Mouse (Mus musculus) kidney, adult 2 months (tissue): ENCODE measurements at regions not wholly inside any gene's neighbourhood (a gene's known extent, or its start where the extent isn't known, plus 50 kb on each side); places are given as distances from the start of the nearest gene placed in this dataset.

Experiments used
- DNase-seq: peaks from one replicate; pipeline ENCODE4 v3.0.0; 2021
- H3K27ac ChIP-seq: fragments of 200-500 bp; 2 replicates; pipeline ENCODE4 v1.5.1; 2012; ENCODE audit warnings: low read depth, low read length, control low read depth, inconsistent platforms; ENCODE audit not compliant: insufficient read depth
- H3K27me3 ChIP-seq: fragments of 200-500 bp; replicated peaks from 2 replicates; pipeline ENCODE4 v1.6.1; 2012; ENCODE audit warnings: mild to moderate bottlenecking, moderate library complexity, low read length, inconsistent platforms; ENCODE audit not compliant: control insufficient read depth, insufficient read depth
- H3K36me3 ChIP-seq: fragments of 200-500 bp; 2 replicates; pipeline ENCODE4 v1.6.1; 2012; ENCODE audit warnings: mild to moderate bottlenecking, moderate library complexity, low read length, inconsistent platforms; ENCODE audit not compliant: control insufficient read depth, insufficient read depth
- H3K4me1 ChIP-seq: fragments of 200-500 bp; 2 replicates; pipeline ENCODE4 v1.6.1; 2011; ENCODE audit warnings: low read length; ENCODE audit not compliant: control insufficient read depth, insufficient read depth
- H3K4me3 ChIP-seq: fragments of 200-500 bp; 2 replicates; pipeline ENCODE4 v1.5.1; 2011; ENCODE audit warnings: mild to moderate bottlenecking, low read depth, low read length, control low read depth; ENCODE audit not compliant: insufficient read depth
- CTCF ChIP-seq: fragments of 200-500 bp; conservative IDR thresholded peaks from 2 replicates; pipeline ENCODE4 v1.5.1; 2011; ENCODE audit warnings: low read depth, mild to moderate bottlenecking, control low read depth, low read length, moderate library complexity, mixed read lengths; ENCODE audit not compliant: insufficient read depth, insufficient read length
- POLR2A ChIP-seq: fragments of 200-500 bp; IDR thresholded peaks from one replicate; pipeline ENCODE4 v1.6.1; 2011; ENCODE audit warnings: low read depth, low read length, control low read depth
- WGBS: fragments of 180-500 bp; shearing (Covaris S2); methylation state at CpG from one replicate; pipeline ENCODE4 v1.1.7; 2018; 5-methylcytosine and 5-hydroxymethylcytosine counted together

DNA sequence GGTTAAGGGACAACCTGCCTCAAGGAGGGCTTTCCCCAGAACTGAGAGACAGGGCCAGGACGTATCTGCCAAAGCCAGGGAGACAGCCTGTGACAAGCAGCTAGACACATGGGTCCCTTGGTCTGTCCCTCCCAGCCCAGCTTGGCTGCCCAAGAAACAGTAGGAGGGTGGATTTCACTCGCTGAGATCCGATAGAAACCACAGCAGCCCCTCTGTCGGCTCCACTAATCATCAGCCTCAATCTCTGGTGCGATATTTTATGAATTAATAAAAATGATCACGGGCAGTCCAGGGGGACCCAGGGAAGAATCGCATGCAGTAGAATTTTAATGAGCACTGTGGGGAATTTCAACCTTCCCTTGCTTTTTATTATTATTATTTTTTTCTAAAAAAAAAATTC lies 261.0 kb upstream of the Tle3 start:
- TF ChIP-seq POLR2A (no peak), CTCF (no peak)
- 57% methylated on average over 7 of the region's 7 CpGs for WGBS
- H3K27me3 ChIP-seq = no peaks in the 10 kb centered on the region

GRCm38 (mm10) chr9:61111733-61112415 lies 260.3 kb upstream of the Tle3 start:
- no peaks in the 10 kb centered on the region for H3K4me1 ChIP-seq
- no peak overlapping the region for H3K27ac ChIP-seq
- no peak for TF ChIP-seq CTCF
- no peak for TF ChIP-seq POLR2A
- no peak overlapping the region for H3K4me3 ChIP-seq
- H3K36me3 ChIP-seq = no peaks in the 10 kb centered on the region
- no peaks in the 10 kb centered on the region for H3K27me3 ChIP-seq
- WGBS = 55% methylated on average over 19 of the region's 19 CpGs
- DNase-seq = no peak

More for the DNA sequence above, 261.0 kb upstream of the Tle3 start:
- no peak for DNase-seq
- H3K4me3 ChIP-seq = no peak overlapping the region
- H3K4me1 ChIP-seq = no peaks in the 10 kb centered on the region
- H3K27ac ChIP-seq = no peak overlapping the region
- no peaks in the 10 kb centered on the region for H3K36me3 ChIP-seq

DNA sequence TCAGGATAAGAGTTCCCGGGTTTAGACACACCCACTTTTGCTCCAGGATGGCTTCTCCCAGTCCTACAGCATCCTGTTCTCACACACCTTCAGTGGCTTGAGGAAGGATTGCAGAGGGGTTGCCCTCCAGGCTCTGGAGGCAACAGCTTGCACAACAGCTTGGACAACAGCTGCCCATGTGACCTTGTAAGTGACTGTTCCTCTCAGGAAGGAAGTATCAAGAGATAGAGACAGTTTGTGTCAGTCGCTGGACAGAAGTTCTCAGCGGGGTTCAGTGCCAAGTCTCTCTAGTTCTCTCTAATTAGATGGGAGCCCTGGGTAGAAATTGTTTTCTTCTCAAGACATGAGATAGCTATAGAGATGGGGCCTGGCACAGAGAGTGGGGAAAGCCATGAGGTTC lies 252.9 kb upstream of the Tle3 start:
- TF ChIP-seq CTCF = no peak
- no peak for TF ChIP-seq POLR2A
- peak; percentile 2 for DNase-seq
- H3K27ac ChIP-seq = no peak overlapping the region
- H3K36me3 ChIP-seq = no peaks in the 10 kb centered on the region
- no peaks in the 10 kb centered on the region for H3K4me1 ChIP-seq
- no peaks in the 10 kb centered on the region for H3K27me3 ChIP-seq
- 64% methylated on average over 3 of the region's 3 CpGs for WGBS
- H3K4me3 ChIP-seq = no peak overlapping the region

GRCm38 (mm10) chr9:61120531-61120930 lies 251.6 kb upstream of the Tle3 start:
- Histone ChIP-seq H3K4me1 (no peaks in the 10 kb centered on the region), H3K27ac (no peak overlapping the region), H3K27me3 (no peaks in the 10 kb centered on the region), H3K4me3 (no peak overlapping the region), H3K36me3 (no peaks in the 10 kb centered on the region)
- 95% methylated on average over 3 of the region's 3 CpGs for WGBS
- TF ChIP-seq POLR2A (no peak), CTCF (no peak)
- DNase-seq = no peak

GRCm38 (mm10) chr9:61120931-61121391 lies 251.2 kb upstream of the Tle3 start:
- no peak for TF ChIP-seq POLR2A
- TF ChIP-seq CTCF = no peak
- DNase-seq = no peak

GRCm38 (mm10) chr9:61123431-61123830 lies 248.7 kb upstream of the Tle3 start:
- no peak overlapping the region for H3K4me3 ChIP-seq
- no peaks in the 10 kb centered on the region for H3K4me1 ChIP-seq

More at GRCm38 (mm10) chr9:61120931-61121391, 251.2 kb upstream of the Tle3 start:
- Histone ChIP-seq H3K27me3 (no peaks in the 10 kb centered on the region), H3K4me3 (no peak overlapping the region), H3K27ac (no peak overlapping the region), H3K4me1 (no peaks in the 10 kb centered on the region), H3K36me3 (no peaks in the 10 kb centered on the region)
- 59% methylated on average over 10 of the region's 10 CpGs for WGBS

GRCm38 (mm10) chr9:61125769-61126168 lies 246.4 kb upstream of the Tle3 start:
- no peaks in the 10 kb centered on the region for H3K4me1 ChIP-seq
- no peak overlapping the region for H3K4me3 ChIP-seq
- no peak overlapping the region for H3K27ac ChIP-seq
- WGBS = 72% methylated on average over 7 of the region's 7 CpGs
- TF ChIP-seq POLR2A (no peak), CTCF (no peak)
- DNase-seq = no peak
- H3K27me3 ChIP-seq = no peaks in the 10 kb centered on the region
- no peaks in the 10 kb centered on the region for H3K36me3 ChIP-seq

More at GRCm38 (mm10) chr9:61123431-61123830, 248.7 kb upstream of the Tle3 start:
- no peak overlapping the region for H3K27ac ChIP-seq
- H3K36me3 ChIP-seq = no peaks in the 10 kb centered on the region
- DNase-seq = no peak
- TF ChIP-seq POLR2A (no peak), CTCF (no peak)
- no peaks in the 10 kb centered on the region for H3K27me3 ChIP-seq
